Mouse (Mus musculus): ENCODE results near the gene Fam185a. TPM values are rescaled to one million over a fixed set of nuclear protein-coding genes. Genes with fewer than 3 reads are reported as not detected.

Gene Fam185a
- total and polyA plus RNA-seq, 2 experiments from 2014 or later = 10.5 to 11.1 TPM

DNA sequence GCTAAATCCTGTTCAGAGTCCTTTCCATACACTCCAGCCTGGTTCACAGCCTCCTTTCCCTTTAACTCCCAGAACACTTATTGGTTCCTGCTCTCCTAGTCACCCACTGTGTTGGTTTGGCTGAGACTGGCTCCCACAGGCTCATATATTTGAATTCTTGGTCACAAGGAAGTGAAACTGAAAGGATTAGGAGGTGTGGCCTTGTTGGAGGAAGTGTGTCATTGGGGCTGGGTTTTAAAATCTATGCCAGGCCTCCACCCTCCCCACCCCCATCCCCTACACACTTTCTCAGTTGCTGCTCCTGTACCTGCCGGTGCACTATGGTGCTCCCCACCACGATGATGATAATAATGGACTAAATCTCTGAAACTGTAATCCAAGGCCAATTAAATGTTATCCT lies 92.8 kb downstream of the Fam185a start:
- no peak for TF ChIP-seq CTCF (IDR thresholded peaks at IDR 0.05; ENCODE audit: low read depth)
- H3K4me1 ChIP-seq (ENCODE audit: insufficient read depth) = no peaks in the 10 kb centered on the region
- H3K9ac ChIP-seq = no peak overlapping the region
- 81% methylated on average over 2 of the region's 2 CpGs for WGBS
- no peaks in the 10 kb centered on the region for H3K27me3 ChIP-seq (ENCODE audit: insufficient read depth, low read length)
- H3K9me3 ChIP-seq (ENCODE audit: low read length) = no peaks in the 10 kb centered on the region
- ATAC-seq (no peak), DNase-seq (no peak)
- H3K27ac ChIP-seq (ENCODE audit: low read depth, low read length) = no peak overlapping the region
- H3K4me2 ChIP-seq (ENCODE audit: low read depth) = no peak overlapping the region
- H3K4me3 ChIP-seq (ENCODE audit: low read depth, low read length) = no peak overlapping the region
- no peaks in the 10 kb centered on the region for H3K36me3 ChIP-seq (ENCODE audit: insufficient read depth)

DNA sequence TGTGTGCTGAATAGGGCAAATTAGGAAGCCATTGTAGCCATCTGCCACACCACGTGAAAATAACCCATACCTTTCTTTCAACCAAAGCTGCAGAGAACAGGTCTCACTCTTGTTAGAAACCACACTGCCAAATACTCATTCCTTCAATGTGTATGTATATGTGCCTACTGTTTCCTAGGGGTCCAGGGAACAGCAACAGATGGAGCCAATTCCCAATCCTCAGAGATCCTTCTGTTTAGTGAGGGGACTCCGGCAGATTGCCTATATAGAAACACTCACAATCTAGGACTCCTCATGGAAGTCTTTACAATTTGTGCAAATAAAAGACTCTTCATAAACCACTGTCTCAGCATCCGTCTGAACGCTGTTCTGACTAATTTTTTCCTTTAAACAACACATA lies 93.4 kb downstream of the Fam185a start:
- Histone ChIP-seq H3K27ac (ENCODE audit: low read depth, low read length) (no peak overlapping the region), H3K4me3 (ENCODE audit: low read depth, low read length) (no peak overlapping the region), H3K4me2 (ENCODE audit: low read depth) (no peak overlapping the region), H3K4me1 (ENCODE audit: insufficient read depth) (no peaks in the 10 kb centered on the region), H3K36me3 (ENCODE audit: insufficient read depth) (no peaks in the 10 kb centered on the region), H3K9ac (no peak overlapping the region), H3K27me3 (ENCODE audit: insufficient read depth, low read length) (no peaks in the 10 kb centered on the region), H3K9me3 (ENCODE audit: low read length) (no peaks in the 10 kb centered on the region)
- DNase-seq (peak; percentile 40), ATAC-seq (peak; percentile 66)
- no peak for TF ChIP-seq CTCF (IDR thresholded peaks at IDR 0.05; ENCODE audit: low read depth)
- 41% methylated on average over 4 of the region's 4 CpGs for WGBS

GRCm38 (mm10) chr5:21519166-21519565 lies 94.4 kb downstream of the Fam185a start:
- H3K9ac ChIP-seq = no peak overlapping the region
- WGBS = 80% methylated on average over 3 of the region's 3 CpGs
- no peak for TF ChIP-seq CTCF (IDR thresholded peaks at IDR 0.05; ENCODE audit: low read depth)

GRCm38 (mm10) chr5:21526835-21527485 lies 102.2 kb downstream of the Fam185a start:
- H3K4me3 ChIP-seq (ENCODE audit: low read depth, low read length) = no peak overlapping the region
- H3K9me3 ChIP-seq (ENCODE audit: low read length) = no peaks in the 10 kb centered on the region
- TF ChIP-seq CTCF (IDR thresholded peaks at IDR 0.05; ENCODE audit: low read depth) = no peak
- no peak overlapping the region for H3K27ac ChIP-seq (ENCODE audit: low read depth, low read length)
- no peaks in the 10 kb centered on the region for H3K4me1 ChIP-seq (ENCODE audit: insufficient read depth)
- no peak for ATAC-seq
- DNase-seq = no peak
- no peaks in the 10 kb centered on the region for H3K27me3 ChIP-seq (ENCODE audit: insufficient read depth, low read length)
- no peaks in the 10 kb centered on the region for H3K36me3 ChIP-seq (ENCODE audit: insufficient read depth)
- no peak overlapping the region for H3K4me2 ChIP-seq (ENCODE audit: low read depth)
- H3K9ac ChIP-seq = no peak overlapping the region
- WGBS = 43% methylated on average over 11 of the region's 11 CpGs

More at GRCm38 (mm10) chr5:21519166-21519565, 94.4 kb downstream of the Fam185a start:
- no peak for ATAC-seq
- no peak for DNase-seq
- Histone ChIP-seq H3K27ac (ENCODE audit: low read depth, low read length) (no peak overlapping the region), H3K36me3 (ENCODE audit: insufficient read depth) (no peaks in the 10 kb centered on the region), H3K9me3 (ENCODE audit: low read length) (no peaks in the 10 kb centered on the region), H3K4me2 (ENCODE audit: low read depth) (no peak overlapping the region), H3K27me3 (ENCODE audit: insufficient read depth, low read length) (no peaks in the 10 kb centered on the region), H3K4me1 (ENCODE audit: insufficient read depth) (no peaks in the 10 kb centered on the region), H3K4me3 (ENCODE audit: low read depth, low read length) (no peak overlapping the region)

- Histone ChIP-seq H3K36me3 (ENCODE audit: insufficient read depth) (no peaks in the 10 kb centered on the region), H3K4me3 (ENCODE audit: low read depth, low read length) (no peak overlapping the region), H3K27me3 (ENCODE audit: insufficient read depth, low read length) (no peaks in the 10 kb centered on the region), H3K4me1 (ENCODE audit: insufficient read depth) (no peaks in the 10 kb centered on the region), H3K4me2 (ENCODE audit: low read depth) (no peak overlapping the region), H3K9ac (no peak overlapping the region), H3K9me3 (ENCODE audit: low read length) (no peaks in the 10 kb centered on the region), H3K27ac (ENCODE audit: low read depth, low read length) (no peak overlapping the region)
- no peak for TF ChIP-seq CTCF (IDR thresholded peaks at IDR 0.05; ENCODE audit: low read depth)
- WGBS = 76% methylated on average over 4 of the region's 4 CpGs
- ATAC-seq (no peak), DNase-seq (no peak)
These were observed 102.7 kb downstream of the Fam185a start for GRCm38 (mm10) chr5:21527488-21527911.

DNA sequence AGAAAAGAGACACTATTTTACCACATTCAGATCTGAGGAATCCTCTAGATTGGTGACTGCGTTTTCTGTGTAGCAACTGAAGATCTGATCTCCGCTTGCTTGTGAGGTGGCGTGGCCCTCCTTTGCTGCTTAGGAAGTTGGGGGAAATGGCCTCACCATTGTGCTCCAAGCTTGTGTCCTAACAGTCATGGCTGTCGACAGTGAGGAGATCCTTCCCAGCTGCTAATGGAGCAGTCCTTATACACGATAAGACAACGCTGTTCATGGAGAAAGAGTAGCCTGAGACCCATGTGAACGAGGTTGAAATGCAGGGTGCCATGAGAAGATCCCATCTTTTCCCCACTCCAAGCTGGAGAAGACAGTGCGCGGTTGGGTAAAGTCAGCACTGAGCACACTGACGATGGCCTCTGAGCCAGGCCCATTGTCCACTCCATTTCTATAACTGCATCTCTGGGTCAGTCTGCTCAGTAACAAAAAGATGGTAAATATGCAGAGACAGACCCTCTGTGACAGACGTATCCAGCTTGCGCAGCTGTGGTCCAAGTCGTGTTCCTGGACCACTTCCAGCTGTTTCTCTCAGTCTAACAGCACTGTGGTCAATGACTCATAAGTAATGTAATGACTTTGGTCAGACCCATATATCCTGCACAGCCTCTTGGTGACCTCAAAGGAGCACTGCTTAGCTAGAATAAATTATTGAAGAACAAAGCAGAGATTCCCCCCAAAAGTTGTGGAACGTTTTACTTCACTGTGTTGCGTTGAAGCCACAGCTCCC lies 103.5 kb downstream of the Fam185a start:
- H3K9ac ChIP-seq = no peak overlapping the region
- ATAC-seq (no peak), DNase-seq (no peak)
- no peaks in the 10 kb centered on the region for H3K27me3 ChIP-seq (ENCODE audit: insufficient read depth, low read length)
- no peak for TF ChIP-seq CTCF (IDR thresholded peaks at IDR 0.05; ENCODE audit: low read depth)
- H3K27ac ChIP-seq (ENCODE audit: low read depth, low read length) = no peak overlapping the region
- H3K4me1 ChIP-seq (ENCODE audit: insufficient read depth) = no peaks in the 10 kb centered on the region
- H3K4me3 ChIP-seq (ENCODE audit: low read depth, low read length) = no peak overlapping the region
- H3K4me2 ChIP-seq (ENCODE audit: low read depth) = no peak overlapping the region
- WGBS = 93% methylated on average over 15 of the region's 15 CpGs
- H3K36me3 ChIP-seq (ENCODE audit: insufficient read depth) = no peaks in the 10 kb centered on the region
- no peaks in the 10 kb centered on the region for H3K9me3 ChIP-seq (ENCODE audit: low read length)

DNA sequence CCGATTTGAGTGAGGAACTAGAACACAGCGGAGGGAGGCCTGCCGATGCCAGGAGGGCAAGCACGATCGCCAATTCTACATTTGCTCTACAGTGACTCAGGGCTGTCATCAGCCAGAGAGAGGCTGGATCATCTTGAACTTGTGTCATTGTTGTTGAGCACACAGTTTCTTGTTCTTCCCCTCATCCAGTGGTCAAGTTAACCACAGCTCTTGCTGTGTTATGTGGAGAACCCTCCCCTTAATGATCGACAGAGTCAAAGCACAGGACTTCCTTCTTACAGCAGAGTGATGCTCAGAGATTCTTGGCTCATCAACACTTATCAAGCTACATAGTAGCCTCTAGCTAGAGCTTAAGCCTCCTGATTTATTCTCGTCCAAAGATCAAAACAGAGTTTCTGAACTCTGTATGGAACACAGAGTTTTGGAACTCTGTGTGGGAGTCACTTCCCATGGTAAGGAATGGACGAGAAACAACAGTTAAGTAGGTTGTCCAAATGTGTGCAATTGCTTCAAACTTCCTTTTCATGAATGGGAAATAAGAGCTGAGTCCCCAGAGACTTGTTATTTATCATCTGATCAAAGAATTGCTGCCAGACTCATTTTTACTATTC lies 104.5 kb downstream of the Fam185a start:
- TF ChIP-seq CTCF (IDR thresholded peaks at IDR 0.05; ENCODE audit: low read depth) = no peak
- ATAC-seq (no peak), DNase-seq (no peak)
- Histone ChIP-seq H3K27ac (ENCODE audit: low read depth, low read length) (no peak overlapping the region), H3K4me3 (ENCODE audit: low read depth, low read length) (no peak overlapping the region), H3K4me1 (ENCODE audit: insufficient read depth) (no peaks in the 10 kb centered on the region), H3K9me3 (ENCODE audit: low read length) (no peaks in the 10 kb centered on the region), H3K36me3 (ENCODE audit: insufficient read depth) (no peaks in the 10 kb centered on the region), H3K27me3 (ENCODE audit: insufficient read depth, low read length) (no peaks in the 10 kb centered on the region), H3K9ac (no peak overlapping the region), H3K4me2 (ENCODE audit: low read depth) (no peak overlapping the region)
- 88% methylated on average over 8 of the region's 8 CpGs for WGBS

Other genes with a start within 250 kb of the Fam185a start
- gene Gsap, start 238.7 kb upstream of the Fam185a start, total RNA-seq (2014; rRNA removed) = 9.4 TPM in 2 replicates
- 4.9 and 7.7 TPM in 2 replicates for gene Gsap, start 238.7 kb upstream of the Fam185a start, polyA plus RNA-seq (2015; fragmentation: Nextera tagmentation; extraction: Ambion mirVana)
- 3.2 and 4.1 TPM in 2 replicates for gene Fgl2, start 52.3 kb upstream of the Fam185a start, total RNA-seq (2014; rRNA removed)
- 0.70 and 1.1 TPM in 2 replicates for gene Fgl2, start 52.3 kb upstream of the Fam185a start, polyA plus RNA-seq (2015; fragmentation: Nextera tagmentation; extraction: Ambion mirVana)
- 0.77 and 1.1 TPM in 2 replicates for gene Ccdc146, start 281 bp upstream of the Fam185a start, total RNA-seq (2014; rRNA removed)
- 0.62 and 1.7 TPM in 2 replicates for gene Ccdc146, start 281 bp upstream of the Fam185a start, polyA plus RNA-seq (2015; fragmentation: Nextera tagmentation; extraction: Ambion mirVana)
- gene Lrrc17, start 118.6 kb downstream of the Fam185a start, total RNA-seq (2014; rRNA removed) = 2.0 and 7.9 TPM in 2 replicates
- gene Lrrc17, start 118.6 kb downstream of the Fam185a start, polyA plus RNA-seq (2015; fragmentation: Nextera tagmentation; extraction: Ambion mirVana) = 3.1 and 4.9 TPM in 2 replicates
- gene Fbxl13, start 220.7 kb downstream of the Fam185a start, total RNA-seq (2014; rRNA removed) = 0.29 and 0.46 TPM in 2 replicates
- gene Fbxl13, start 220.7 kb downstream of the Fam185a start, polyA plus RNA-seq (2015; fragmentation: Nextera tagmentation; extraction: Ambion mirVana) = 0.43 and 0.46 TPM in 2 replicates
- gene Armc10, start 220.9 kb downstream of the Fam185a start, total RNA-seq (2014; rRNA removed) = 108 and 118 TPM in 2 replicates
- gene Armc10, start 220.9 kb downstream of the Fam185a start, polyA plus RNA-seq (2015; fragmentation: Nextera tagmentation; extraction: Ambion mirVana) = 48.8 and 51.0 TPM in 2 replicates

All from forebrain, postnatal 0 days (tissue).